16 mouse cellular contexts compared by ENCODE assay signal in genomic region chr17:52077951-52078350, GRCm38 (mm10).
"Had no signal": no experiment of that assay in that cellular context is flagged by ENCODE, and none has a peak within 500 bp of the region (broad histone marks: within the 10 kb centered on the region; RNA-seq: fewer than 3 reads in every experiment).

No protein-coding gene starts in this region.

- H3K9me3 ChIP-seq: lung, embryonic 15.5 days; midbrain, embryonic 13.5 days; midbrain, embryonic 15.5 days; stomach, embryonic 15.5 days had no signal

- H3K4me2 ChIP-seq: lung, embryonic 15.5 days; midbrain, embryonic 11.5 days; midbrain, embryonic 13.5 days; midbrain, embryonic 15.5 days; neural tube, embryonic 12.5 days; stomach, embryonic 15.5 days had no signal

- H3K36me3 ChIP-seq: lung, embryonic 15.5 days; midbrain, embryonic 13.5 days; midbrain, embryonic 15.5 days; neural tube, embryonic 12.5 days; stomach, embryonic 15.5 days had no signal

- ATAC-seq: lung, postnatal 0 days had no signal

- H3K9ac ChIP-seq: lung, embryonic 15.5 days; midbrain, embryonic 13.5 days; midbrain, embryonic 15.5 days; neural tube, embryonic 12.5 days; stomach, embryonic 15.5 days had no signal

- H3K27ac ChIP-seq: lung, embryonic 15.5 days; macrophage; midbrain, embryonic 13.5 days; midbrain, embryonic 15.5 days; neural tube, embryonic 12.5 days; stomach, embryonic 15.5 days; stomach, postnatal 0 days had no signal

- H3K4me3 ChIP-seq: lung, embryonic 15.5 days; megakaryocyte, embryonic 14.5 days; midbrain, embryonic 13.5 days; midbrain, embryonic 15.5 days; neural tube, embryonic 12.5 days; stomach, embryonic 15.5 days had no signal

- H3K27me3 ChIP-seq: lung, embryonic 15.5 days; megakaryocyte, embryonic 14.5 days; midbrain, embryonic 13.5 days; midbrain, embryonic 15.5 days; neural tube, embryonic 12.5 days; stomach, embryonic 15.5 days had no signal

- H3K4me1 ChIP-seq: lung, embryonic 15.5 days; megakaryocyte, embryonic 14.5 days; midbrain, embryonic 13.5 days; midbrain, embryonic 15.5 days; neural tube, embryonic 12.5 days; stomach, embryonic 15.5 days had no signal

- DNase-seq: lung, adult 2 months; lung, postnatal 14 days; lung, postnatal 36 days; right cerebral cortex, postnatal 14 days; thymus, adult 2 months; thymus, postnatal 25 days had no signal
